Mouse (Mus musculus): ENCODE results near the gene Arhgap23. TPM values are rescaled to one million over a fixed set of nuclear protein-coding genes. Genes with fewer than 3 reads are reported as not detected.

Gene Arhgap23
- polyA plus RNA-seq, 1 experiment from 2014 or later: 7.0 TPM

DNA sequence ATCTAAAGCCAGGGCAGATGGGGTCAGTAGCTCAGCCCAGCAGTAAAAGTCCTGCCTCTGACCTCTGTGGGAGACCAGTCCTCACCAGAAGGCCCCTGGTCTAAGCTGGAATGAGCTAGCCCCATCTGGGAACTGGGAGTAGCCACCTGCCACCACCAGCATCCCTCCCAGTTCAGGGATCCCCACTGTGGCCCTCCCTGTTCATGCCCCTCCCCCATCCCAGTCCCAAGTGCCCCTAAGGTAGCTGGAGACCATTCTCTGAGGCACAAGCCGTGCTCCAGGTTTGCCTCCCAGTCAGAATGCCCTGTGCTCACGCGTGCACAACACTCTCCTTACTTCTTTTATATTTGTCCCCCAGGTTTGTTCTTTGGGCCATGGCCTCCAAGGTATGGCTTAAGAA is 97.7 kb downstream of the Arhgap23 start:
- Histone ChIP-seq H3K36me3 (ENCODE audit: insufficient read depth, low read length) (no peaks in the 10 kb centered on the region), H3K9me3 (ENCODE audit: low read length) (no peaks in the 10 kb centered on the region), H3K4me1 (ENCODE audit: insufficient read depth, low read depth, low read length) (0 out of 2 replicates have a peak, but pooled peaks cover 3% of the 10 kb centered on the region), H3K4me2 (replicated peaks; ENCODE audit: low read depth, low read length) (no peak overlapping the region), H3K27me3 (replicated peaks; ENCODE audit: insufficient read depth, low read length) (no peaks in the 10 kb centered on the region), H3K9ac (replicated peaks; ENCODE audit: low read depth) (no peak overlapping the region), H3K4me3 (ENCODE audit: low read depth, low read length) (no peak overlapping the region), H3K27ac (ENCODE audit: low read length) (no peak overlapping the region)
- TF ChIP-seq CTCF (IDR thresholded peaks at IDR 0.05) (no peak), EP300 (IDR thresholded peaks at IDR 0.05) (no peak)
- DNase-seq (ENCODE audit: low spot score) (no peak), ATAC-seq (no peak)
- WGBS: 87% methylated on average over 3 of the region's 3 CpGs

DNA sequence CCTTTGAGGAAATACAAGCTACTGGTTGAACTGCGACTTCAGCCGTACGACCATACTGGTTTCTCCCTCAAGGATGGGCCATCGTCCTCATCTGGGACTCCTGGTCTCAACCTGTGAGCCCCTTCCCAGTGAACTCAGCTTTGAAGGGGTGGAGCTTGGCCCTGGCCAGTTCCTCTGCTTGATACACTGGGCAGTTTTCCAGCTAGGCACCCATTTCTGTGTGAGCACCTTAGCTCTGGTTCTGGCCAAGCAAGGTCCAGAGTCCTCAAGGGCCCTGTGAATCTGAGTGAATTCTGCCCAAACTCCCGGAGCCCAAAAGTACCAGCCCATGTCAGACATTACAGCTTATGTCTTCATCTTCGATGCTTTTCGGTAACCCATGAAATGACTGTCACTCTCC is 105.2 kb downstream of the Arhgap23 start:
- H3K27me3 ChIP-seq (replicated peaks; ENCODE audit: insufficient read depth, low read length): no peaks in the 10 kb centered on the region
- ATAC-seq: no peak
- no peak overlapping the region for H3K4me3 ChIP-seq (ENCODE audit: low read depth, low read length)

DNA sequence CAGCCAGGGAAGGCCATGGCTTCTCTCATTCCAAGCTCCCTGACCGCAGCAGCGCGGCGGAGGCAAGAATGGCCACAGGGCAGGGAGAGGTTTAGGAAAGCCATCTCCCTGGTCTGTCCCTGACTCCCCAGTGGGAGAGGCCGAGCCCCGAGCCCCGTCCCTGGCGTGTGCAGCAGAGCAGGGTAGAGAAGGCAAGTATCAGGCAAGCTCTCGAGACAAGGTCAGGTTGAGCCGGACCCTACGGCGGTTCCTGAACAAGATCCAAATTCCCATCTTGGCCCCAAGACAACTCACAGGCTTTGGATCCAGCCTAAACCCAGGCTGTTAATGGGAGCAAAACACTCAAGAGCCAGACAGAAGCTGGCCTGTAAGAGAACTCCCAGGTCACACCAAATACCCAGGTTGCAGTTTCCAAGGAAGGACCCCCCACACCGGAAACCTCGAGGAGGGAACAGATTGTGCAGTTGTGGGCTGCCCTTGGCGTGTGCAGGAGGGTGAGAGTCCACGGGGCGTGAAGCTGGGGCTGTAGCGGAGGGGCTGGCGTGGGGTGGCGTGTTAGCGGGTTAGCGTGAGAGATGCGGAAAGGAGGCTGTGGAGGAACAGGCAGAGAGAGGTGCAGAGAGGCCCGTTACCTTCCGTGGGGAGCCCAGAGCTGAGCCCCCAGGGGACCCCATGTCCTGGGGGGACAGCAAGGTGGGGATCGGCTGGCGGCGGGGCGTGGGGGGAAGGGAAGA is 106.6 kb downstream of the Arhgap23 start:
- Histone ChIP-seq H3K4me1 (ENCODE audit: insufficient read depth, low read depth, low read length) (no peaks in the 10 kb centered on the region), H3K27ac (ENCODE audit: low read length) (no peak overlapping the region), H3K9ac (replicated peaks; ENCODE audit: low read depth) (no peak overlapping the region), H3K9me3 (ENCODE audit: low read length) (no peaks in the 10 kb centered on the region), H3K4me2 (replicated peaks; ENCODE audit: low read depth, low read length) (no peak overlapping the region), H3K36me3 (ENCODE audit: insufficient read depth, low read length) (no peaks in the 10 kb centered on the region), H3K4me3 (ENCODE audit: low read depth, low read length) (no peak overlapping the region), H3K27me3 (replicated peaks; ENCODE audit: insufficient read depth, low read length) (no peaks in the 10 kb centered on the region)
- no peak for ATAC-seq
- no peak for TF ChIP-seq CTCF (IDR thresholded peaks at IDR 0.05)
- TF ChIP-seq EP300 (IDR thresholded peaks at IDR 0.05): no peak
- DNase-seq (ENCODE audit: low spot score): no peak
- 72% methylated on average over 28 of the region's 29 CpGs for WGBS

More for the DNA sequence above, 105.2 kb downstream of the Arhgap23 start:
- Histone ChIP-seq H3K36me3 (ENCODE audit: insufficient read depth, low read length) (no peaks in the 10 kb centered on the region), H3K4me2 (replicated peaks; ENCODE audit: low read depth, low read length) (no peak overlapping the region), H3K9me3 (ENCODE audit: low read length) (no peaks in the 10 kb centered on the region), H3K4me1 (ENCODE audit: insufficient read depth, low read depth, low read length) (no peaks in the 10 kb centered on the region), H3K27ac (ENCODE audit: low read length) (no peak overlapping the region), H3K9ac (replicated peaks; ENCODE audit: low read depth) (no peak overlapping the region)
- DNase-seq (ENCODE audit: low spot score): no peak
- no peak for TF ChIP-seq CTCF (IDR thresholded peaks at IDR 0.05)
- TF ChIP-seq EP300 (IDR thresholded peaks at IDR 0.05): no peak
- 90% methylated on average over 7 of the region's 7 CpGs for WGBS

DNA sequence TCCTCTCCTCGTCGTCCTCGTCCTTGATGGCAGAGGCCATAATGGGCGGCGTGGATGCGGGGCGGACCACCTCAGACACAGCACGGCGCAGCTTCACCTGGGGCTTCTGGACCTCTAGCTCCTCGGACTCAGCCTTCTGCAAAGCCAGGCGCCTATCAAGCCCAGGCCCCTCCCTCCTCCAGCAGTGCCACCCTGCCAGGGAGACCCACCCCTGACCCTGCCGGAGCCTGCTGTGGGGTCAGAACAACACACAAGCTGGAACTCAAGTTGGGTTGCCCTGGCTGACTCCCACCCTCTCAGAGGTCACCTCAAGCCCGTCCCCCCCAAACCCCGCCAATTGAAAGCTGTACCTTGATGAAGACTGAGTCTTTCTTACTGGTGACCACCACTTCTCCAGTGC is 107.8 kb downstream of the Arhgap23 start:
- no peak for ATAC-seq
- Histone ChIP-seq H3K4me2 (replicated peaks; ENCODE audit: low read depth, low read length) (no peak overlapping the region), H3K4me1 (ENCODE audit: insufficient read depth, low read depth, low read length) (no peaks in the 10 kb centered on the region), H3K9me3 (ENCODE audit: low read length) (no peaks in the 10 kb centered on the region), H3K27me3 (replicated peaks; ENCODE audit: insufficient read depth, low read length) (no peaks in the 10 kb centered on the region), H3K36me3 (ENCODE audit: insufficient read depth, low read length) (no peaks in the 10 kb centered on the region), H3K4me3 (ENCODE audit: low read depth, low read length) (no peak overlapping the region), H3K9ac (replicated peaks; ENCODE audit: low read depth) (no peak overlapping the region), H3K27ac (ENCODE audit: low read length) (no peak overlapping the region)
- DNase-seq (ENCODE audit: low spot score): no peak
- TF ChIP-seq EP300 (IDR thresholded peaks at IDR 0.05) (no peak), CTCF (IDR thresholded peaks at IDR 0.05) (no peak)
- WGBS: 87% methylated on average over 14 of the region's 14 CpGs

DNA sequence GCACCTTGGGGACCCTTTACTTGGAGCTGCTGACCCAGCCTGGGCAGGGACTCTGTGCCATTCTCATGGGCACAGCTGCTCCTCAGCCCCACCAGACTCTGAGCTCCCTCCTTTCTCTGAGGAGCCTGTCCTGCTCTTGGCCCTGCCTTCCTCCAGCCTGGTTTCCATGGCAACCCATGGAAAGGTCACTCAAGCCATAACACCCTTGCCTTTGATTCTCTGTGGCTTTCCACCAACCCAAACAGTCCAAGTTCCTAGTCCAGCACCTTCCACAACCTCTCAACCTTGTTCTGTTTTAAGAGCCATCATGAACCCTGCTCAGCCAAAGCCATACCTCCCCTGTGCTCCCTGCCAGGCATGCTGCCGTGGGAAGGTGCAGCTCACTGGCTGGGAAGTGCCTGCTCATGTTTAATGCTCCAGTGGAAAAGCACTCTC is 108.5 kb downstream of the Arhgap23 start:
- no peaks in the 10 kb centered on the region for H3K9me3 ChIP-seq (ENCODE audit: low read length)
- DNase-seq (ENCODE audit: low spot score) (peak; percentile 50), ATAC-seq (peak; percentile 66)
- no peak overlapping the region for H3K9ac ChIP-seq (replicated peaks; ENCODE audit: low read depth)
- WGBS: 6% methylated on average over 1 of the region's 1 CpGs
- no peaks in the 10 kb centered on the region for H3K4me1 ChIP-seq (ENCODE audit: insufficient read depth, low read depth, low read length)
- H3K4me3 ChIP-seq (ENCODE audit: low read depth, low read length): no peak overlapping the region
- TF ChIP-seq CTCF (IDR thresholded peaks at IDR 0.05): no peak
- no peak for TF ChIP-seq EP300 (IDR thresholded peaks at IDR 0.05)
- no peak overlapping the region for H3K4me2 ChIP-seq (replicated peaks; ENCODE audit: low read depth, low read length)
- H3K36me3 ChIP-seq (ENCODE audit: insufficient read depth, low read length): no peaks in the 10 kb centered on the region
- H3K27ac ChIP-seq (ENCODE audit: low read length): no peak overlapping the region
- no peaks in the 10 kb centered on the region for H3K27me3 ChIP-seq (replicated peaks; ENCODE audit: insufficient read depth, low read length)

DNA sequence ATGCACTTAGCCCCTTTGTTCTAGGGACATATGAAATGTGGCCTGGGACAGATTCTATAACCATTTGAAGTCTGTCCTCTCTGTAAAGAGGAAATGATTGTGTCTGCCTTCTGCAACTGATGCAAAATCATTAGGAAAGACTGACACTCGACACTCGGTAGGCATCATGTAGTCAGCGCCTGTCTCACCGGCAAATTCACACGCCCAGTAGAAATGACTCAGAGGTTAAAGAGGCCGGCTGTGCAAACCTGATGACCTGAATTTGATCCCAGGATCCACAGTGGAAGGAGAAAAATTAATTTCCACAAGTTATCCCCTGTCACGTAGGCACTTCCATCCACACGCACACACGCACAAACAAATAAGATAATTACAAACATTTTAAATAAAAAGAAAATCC is 109.0 kb downstream of the Arhgap23 start:
- TF ChIP-seq EP300 (IDR thresholded peaks at IDR 0.05) (no peak), CTCF (IDR thresholded peaks at IDR 0.05) (no peak)
- Histone ChIP-seq H3K4me1 (ENCODE audit: insufficient read depth, low read depth, low read length) (no peaks in the 10 kb centered on the region), H3K27me3 (replicated peaks; ENCODE audit: insufficient read depth, low read length) (no peaks in the 10 kb centered on the region), H3K9me3 (ENCODE audit: low read length) (no peaks in the 10 kb centered on the region), H3K27ac (ENCODE audit: low read length) (no peak overlapping the region), H3K9ac (replicated peaks; ENCODE audit: low read depth) (no peak overlapping the region), H3K4me3 (ENCODE audit: low read depth, low read length) (no peak overlapping the region), H3K4me2 (replicated peaks; ENCODE audit: low read depth, low read length) (no peak overlapping the region), H3K36me3 (ENCODE audit: insufficient read depth, low read length) (no peaks in the 10 kb centered on the region)
- 33% methylated on average over 9 of the region's 9 CpGs for WGBS
- ATAC-seq (no peak), DNase-seq (ENCODE audit: low spot score) (peak; percentile 17)
